Mouse (Mus musculus) layer of hippocampus, adult 9-11 months (tissue): Measurements from ENCODE around the gene Arid3b.

Experiments used
- DNase-seq: peaks from one replicate; pipeline ENCODE4 v3.0.0; 2022

Arid3b gene

DNA sequence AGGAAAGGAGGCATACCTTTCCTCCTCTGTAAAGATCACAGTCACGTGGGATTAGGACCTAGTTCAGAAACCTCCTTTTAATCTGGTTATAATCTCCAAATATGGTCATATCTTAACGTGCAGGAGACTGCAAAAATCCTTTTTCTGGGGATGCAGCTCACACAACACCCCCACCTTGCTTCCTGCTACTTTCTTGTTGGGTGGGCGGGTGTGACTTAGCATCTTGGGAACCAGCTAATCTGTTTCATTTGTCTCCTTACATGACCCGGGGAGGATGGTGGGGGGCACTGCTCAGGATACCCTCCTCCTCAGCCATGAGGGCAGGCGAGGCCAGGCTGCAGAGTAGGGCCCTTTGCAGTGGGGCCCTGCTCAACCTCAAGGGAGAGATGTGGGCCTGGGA, 61.6 kb downstream of the Arid3b start:
- peak; percentile 21 for DNase-seq

DNA sequence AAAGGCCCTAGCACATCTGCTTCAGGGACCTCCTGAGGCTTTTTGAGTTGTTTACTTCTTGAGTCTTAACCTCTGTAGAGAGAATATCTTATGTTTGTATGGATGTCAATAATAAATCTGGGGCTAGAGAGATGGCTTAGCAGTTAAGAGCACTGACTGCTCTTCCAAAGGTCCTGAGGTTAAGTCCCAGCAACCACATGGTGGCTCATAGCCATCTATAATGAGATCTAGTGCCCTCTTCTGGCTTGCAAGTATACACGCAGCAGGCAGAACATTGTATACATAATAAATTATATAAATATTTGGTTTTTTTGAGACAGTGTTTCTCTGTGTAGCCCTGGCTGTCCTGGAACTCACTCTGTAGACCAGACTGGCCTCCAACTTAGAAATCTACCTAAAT, 62.4 kb downstream of the Arid3b start:
- DNase-seq = no peak

DNA sequence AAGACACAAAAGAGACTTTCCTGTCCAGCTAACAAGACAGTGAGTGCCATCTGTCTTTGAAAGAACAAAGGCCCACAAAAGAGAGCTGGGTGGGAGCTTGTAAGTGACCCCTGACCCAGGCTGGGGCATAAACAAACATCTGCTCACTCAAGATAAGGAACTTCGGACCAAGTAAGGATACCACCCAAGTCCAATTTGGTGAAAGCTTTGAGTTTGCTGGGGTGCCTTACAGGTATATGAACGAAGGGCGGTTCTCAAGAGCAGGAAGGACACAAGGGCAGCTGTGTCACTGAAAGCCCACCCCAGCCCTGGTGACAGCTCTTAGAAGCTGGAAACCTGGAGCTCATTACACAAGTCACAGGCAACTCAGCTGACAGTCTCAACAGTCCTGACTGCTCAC, 62.8 kb downstream of the Arid3b start:
- no peak for DNase-seq

DNA sequence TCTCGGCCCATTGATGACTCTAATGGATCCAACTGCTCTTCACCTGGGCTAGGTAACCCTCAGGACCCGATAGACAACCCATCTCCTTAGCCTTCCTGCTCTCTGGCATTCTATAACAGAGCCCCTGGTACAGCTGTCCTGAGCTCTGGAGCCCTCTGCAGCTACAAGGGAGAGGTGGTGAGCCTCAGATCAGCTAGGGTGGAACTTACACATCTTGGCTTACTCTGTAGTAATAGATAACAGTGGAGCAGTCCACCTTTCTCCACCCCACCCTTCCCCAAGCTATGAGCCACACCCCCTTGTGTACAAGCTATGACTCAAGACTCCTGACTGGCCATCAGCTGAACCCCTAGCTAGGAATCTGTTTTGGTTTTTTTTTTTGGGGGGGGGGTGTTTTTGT, 65.8 kb downstream of the Arid3b start:
- DNase-seq = no peak

DNA sequence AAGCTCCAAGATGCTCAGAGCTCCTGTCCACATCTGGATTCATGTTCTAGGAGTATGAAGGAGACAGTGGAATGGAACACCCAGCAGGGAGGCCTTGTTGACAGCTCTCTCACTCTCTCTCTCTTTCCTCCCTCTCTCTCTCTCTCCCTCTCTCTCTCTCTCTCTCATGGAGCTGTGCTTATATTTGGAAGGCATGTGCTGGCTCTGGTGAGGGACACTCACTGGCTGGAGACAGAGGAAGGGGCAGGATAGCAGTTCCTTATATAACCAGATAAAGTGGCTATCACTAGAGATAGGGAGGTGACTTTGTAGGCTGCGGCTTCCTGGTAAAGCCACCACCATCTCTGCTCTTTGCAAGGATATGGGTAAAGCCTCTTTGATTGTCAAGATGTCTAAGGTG, 66.4 kb downstream of the Arid3b start:
- no peak for DNase-seq

DNA sequence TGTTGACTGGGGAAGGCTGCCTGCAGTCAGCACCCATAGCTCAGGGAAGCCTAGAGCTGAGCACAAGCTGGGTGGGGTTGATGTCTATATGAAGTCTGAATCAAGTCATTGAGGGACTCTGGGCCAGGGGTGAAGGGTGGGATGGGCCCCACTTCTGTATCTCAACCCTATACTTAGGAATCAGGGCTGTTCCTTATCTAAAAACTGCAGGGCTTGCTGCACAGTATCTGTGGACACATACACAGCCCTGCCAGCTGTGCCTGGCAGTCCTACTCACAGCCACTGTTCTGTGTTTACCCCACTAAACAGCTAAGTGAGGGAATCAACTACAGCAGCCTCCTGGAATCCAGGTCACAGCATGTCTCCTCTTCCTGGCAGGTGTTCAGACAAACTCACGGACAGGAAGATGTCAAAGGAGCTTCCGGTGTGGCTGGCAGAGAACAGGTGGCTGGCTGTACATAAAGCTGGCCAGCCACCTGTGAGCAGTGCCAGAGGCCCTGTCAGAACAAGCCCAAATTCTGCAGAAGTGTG, 67.0 kb downstream of the Arid3b start:
- no peak for DNase-seq

DNA sequence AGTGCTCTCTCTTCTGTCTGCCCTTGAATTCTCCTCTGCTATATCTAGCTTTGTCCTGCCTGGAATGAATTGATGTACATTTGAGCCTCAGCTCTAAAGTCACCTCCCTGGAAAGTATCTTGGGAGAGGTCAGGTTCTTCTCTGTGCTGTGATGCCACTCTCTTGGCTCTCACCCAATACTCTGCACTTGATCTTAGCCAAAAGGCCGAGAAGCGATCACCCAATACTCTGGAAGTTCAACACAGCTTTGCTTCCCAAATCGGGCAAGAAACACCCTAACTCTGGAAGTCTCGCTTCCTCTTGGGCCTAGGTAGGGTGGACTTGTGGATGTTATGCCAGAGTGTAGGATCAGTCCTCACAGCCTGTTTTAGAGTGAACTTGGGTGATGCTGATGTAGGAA, 69.4 kb downstream of the Arid3b start:
- no peak for DNase-seq

DNA sequence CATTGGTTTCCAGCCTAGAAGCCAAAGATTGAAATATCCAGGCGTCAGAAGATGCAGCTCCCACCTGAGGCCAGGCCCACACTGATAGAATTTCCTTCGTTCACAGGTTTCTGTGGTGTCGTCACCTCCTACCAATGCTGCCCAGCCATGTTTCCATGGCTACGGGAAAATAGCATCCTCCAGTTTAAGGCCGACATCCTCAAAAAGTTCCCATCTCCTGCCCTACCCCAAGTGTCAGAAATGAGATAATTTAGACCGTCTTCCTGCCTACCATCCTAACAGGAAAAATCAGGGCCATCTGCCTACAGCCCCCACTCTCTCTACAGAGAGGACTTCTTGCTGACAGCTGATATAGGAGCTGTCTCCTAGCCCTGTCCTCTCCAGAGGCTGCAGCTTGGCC, 70.2 kb downstream of the Arid3b start:
- no peak for DNase-seq

DNA sequence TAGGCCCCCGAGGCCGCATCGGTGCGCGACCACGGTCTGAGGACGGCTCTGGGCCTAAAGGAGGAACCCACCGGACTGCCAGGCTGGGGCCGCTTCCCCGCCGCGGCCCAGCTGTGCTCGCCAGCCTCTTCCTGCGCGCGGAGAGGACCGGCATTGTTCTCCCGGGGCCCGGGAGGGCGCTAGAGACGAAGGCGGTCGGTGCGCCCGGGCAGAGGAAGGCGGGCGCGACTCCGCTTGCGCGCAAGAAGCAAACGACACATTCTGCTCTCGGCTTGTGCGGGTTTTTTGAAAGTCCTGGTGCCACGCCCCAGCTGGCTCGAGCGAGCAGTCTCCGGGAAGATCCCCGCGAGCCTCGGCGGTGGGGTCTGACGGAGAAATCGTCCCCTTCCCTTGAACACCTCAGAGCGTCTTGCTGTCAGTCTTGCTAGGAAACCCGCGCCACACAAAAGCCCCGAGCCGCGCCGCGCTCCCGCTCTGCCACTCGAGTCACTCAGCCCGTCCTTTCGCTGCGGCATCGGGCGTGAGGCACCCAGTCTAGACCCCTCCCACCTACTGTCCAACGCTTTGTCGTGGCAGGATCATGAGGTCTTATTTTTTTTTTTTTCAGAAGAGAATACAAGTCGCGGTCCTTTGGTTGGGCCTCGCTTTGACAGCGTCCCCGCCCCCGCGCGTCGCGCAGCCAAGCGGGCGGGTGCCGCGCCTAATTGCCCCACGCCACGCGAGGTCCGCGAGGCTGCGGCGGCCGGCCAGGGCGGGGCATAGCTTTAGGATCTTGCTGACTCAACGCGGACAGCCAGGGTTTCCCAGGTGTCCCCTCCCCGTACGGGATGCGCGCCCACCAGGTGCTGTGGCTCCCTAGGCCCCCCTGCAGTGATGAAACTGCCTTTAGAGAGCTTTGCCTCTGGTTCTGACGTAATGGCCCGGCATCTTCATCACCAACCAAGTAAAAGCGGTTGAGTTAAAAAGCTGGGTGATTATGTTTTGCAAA, 70.9 kb downstream of the Arid3b start, which contains the start of gene Clk3:
TSS of gene Clk3 (minus strand) at position 497 of the 988 bp plus-strand sequence.
- DNase-seq = peak; percentile 70

DNA sequence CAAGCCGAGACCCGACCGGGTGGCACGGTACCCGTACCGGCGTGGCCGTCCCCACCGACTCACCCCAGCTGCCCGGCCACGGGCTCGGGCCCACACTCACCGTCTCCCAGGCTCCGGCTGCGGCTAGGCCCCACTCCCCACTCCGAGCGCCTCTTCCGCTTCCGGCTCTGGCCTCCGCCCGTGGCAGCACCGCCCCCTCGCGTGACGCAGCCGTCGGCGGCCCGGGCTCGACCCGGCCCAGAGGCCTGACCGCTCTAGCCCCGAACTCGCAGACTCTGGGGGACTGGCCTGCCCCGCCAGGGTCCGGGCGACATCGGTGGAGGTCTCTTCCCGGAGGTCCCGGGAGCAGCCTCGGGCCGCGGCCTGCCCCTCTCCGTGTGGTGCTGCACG, 71.6 kb downstream of the Arid3b start:
- peak; percentile 92 for DNase-seq

DNA sequence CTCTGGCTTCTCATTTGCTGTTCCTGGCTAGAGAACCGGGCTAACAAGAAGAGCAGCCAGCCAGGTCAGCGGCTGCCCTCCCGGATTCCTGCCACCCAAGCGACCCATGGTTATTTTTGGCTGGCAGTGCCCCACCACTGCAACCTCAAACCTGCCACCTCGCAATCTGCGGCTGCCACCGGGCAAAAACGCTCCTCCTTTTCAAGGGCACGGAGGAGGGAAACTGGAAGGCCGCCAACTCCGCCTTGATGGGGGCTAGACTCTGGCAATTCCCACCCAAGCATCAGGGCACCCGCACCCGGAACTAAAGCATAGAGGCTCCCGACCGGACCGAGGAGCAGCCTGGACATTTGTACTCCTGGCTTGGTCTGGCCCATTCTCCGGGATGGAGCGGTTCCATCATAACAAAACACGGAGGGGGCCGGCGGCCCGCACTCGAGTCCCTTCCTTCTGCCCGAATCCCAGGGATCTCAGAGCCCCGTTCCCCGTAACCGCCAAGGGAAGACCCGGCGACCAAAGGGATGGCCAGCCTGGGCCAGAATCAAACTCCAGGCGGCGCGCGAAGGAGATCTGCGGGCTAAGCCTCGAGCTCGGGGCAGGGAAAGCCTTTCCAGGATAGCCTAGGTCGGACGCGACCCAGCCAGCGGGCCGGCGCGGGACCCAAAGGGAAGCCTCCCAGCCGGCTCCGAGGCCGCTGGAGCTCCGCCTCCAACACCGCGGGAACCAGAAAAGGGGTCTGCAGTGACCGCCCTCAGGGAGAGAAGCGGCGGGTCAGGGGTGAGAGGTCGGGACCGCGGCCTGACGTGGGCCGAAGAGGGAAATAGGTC, 72.2 kb downstream of the Arid3b start:
- DNase-seq = peak; percentile 73

DNA sequence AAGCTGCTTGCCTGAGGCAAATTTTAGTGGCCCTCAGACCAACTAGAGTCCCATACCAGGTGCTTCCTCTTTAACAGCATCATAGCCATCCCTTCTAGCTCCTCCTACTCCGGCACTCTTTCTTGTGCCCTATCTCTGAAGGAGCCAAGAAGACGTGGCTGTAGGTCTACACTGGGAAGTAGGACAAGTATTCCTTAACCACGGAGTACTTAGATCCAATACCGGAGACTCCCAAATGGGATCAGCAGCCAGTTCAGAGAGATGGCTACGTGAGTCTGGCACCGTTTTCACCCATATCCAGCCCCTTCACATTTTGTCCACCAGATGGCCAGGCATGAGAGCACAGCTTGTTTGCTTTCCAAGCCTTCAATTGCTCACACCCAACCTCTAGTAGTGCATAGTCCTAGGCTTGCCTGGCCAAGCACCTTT, 74.0 kb downstream of the Arid3b start:
- peak; percentile 34 for DNase-seq

DNA sequence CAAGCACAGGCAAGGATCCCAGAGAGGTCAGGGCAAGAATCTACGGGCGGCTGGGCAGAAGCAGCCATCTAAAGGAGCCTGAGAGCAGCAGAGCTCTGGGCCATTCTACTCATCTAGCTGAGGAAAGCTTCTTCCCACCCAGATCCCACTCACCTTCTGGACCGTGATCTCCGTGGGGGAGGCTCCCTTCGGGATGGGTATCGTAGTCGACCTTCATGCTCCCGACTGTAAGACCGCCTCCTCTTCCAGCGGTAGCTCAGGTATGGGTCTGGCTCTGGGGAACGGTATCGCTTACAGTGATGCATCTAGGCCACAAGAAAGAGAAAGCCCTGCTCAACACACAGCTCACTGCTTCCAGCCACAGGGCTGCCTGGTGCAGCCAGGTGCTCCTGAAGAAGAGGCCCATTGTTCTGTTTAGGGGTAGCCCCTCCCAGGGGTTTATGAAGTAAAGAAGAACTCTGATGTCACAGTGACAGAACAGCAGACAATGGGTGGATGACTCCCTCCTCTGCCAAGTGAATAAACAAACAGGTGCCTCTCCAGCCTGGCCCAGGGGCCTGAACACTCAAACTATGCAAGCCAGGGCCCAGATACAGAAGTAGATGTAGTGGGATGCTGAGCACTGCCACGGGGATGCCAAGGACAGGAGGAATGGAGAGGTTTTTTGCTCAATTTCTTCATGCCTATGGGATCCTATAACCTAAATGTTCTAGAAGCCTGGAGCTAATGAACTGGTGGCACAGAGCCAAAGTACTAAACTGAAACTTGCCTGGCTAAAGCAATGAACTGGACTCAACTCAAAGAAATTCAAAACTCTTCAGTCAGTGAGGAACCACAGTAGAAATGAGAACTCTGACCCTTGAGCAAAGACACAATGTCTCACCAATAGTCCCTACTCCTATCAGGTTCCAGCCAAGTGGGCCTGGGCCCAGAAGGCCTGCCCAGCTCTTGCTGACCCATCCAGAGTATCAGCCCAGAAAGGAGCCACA, 74.7 kb downstream of the Arid3b start:
- peak; percentile 47 for DNase-seq

DNA sequence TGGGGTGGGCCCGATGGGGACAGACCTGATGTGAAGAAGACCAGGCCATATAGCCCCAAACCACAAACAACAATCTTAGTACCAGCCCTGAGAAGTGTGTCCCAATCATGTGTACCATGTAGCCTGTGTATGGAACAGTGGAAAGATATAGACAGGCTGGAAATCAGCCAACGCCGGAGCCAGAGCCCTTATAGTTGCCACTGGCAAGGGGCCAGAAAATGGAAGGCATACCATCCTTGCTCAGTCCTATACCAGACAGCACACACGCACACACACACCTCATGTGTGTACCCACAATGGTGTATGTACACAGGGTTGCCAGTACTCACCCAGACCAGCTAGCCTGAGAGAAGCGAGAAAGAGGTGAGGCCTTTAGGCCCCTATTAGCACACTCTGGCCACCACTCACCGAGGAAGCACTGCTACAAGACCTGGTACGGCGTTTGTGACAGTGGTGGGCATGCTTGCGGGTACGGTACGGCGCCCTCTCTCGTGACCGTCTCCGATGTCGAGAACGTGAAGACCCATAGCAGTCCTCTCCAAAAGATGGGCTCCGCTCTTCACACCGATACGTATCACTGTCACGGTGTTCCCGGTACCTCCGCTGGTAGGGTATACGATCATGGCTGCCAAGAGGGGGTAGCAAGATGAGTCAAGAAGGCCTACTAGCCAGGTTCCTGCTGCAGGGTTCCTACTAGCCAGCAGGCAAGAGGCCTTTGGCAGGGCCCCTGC, 76.0 kb downstream of the Arid3b start:
- no peak for DNase-seq

DNA sequence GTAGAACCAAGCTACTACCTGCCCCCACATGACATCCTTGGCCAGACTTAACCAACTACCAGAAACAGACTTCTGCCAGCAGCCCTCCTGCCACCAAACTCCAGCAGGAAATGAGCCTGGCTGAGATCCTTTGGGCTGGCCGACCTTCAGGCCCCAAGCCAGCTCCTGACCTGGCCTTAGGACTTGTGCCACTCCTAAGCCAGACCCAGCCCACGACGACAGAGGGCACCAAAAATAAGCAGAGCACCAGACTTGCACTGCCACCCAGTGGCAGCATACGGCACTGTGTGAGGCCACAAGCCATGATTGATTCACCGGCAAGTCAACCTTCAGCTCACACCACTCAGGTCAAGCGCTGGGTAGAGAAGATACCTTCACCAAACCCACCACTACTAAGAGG, 77.3 kb downstream of the Arid3b start:
- DNase-seq = peak; percentile 61

DNA sequence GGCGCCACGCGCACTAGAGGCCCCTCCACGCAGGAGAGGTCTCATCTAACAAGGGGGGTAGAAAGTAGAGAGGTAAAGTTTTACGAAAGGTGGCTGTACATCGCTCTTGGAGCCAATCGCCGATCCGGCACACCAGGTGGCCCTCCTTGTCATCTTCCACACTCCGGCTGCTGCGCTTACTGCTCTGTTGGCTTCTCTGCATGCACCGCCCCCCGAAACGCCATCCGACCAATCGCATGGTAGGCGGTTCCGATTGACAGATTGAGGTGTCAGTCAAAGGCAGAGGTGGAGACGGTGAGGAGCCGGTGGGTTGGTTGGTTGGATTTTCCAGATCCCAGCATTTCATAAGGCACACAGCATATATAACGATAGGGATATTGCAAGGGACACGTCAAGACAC, 78.1 kb downstream of the Arid3b start:
- peak; percentile 82 for DNase-seq

DNA sequence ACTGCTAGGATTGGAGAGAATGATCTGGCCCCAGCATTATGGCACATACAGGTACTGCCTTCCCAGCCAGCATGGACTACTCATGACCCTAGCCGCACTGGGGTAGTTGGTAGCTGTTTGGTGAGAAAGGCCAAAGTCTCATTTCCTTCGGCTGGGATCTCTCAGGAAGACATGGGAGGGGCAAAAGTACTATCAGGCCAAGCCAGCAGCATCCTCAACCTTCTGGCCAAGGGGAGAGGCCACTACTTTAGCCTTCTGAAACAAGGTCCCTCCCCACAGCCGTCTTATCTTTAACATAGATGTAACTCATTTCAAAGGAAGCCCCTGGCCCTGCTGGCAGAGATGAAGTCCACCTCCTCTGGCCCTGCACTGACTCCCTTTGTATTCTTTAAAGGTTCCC, 79.0 kb downstream of the Arid3b start:
- no peak for DNase-seq

DNA sequence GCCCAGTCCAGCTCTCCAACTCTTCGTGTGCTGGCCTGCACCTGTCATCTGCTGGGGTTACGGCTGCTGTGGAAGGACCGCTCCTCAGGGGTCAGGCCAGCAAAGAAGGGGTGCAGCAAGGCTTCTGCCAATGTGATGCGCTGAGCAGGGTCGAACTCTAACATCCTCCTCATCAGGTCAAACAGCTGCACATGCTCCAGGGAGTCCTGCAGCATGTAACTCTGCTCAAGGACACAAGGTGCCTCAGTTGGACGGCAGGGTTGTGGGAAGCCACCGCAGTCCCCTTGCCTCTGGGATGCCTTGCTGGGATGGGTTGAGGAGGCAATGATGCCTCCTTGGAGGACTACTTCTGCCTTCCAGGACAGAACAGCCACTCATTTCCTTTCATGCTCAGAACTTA, 85.7 kb downstream of the Arid3b start:
- no peak for DNase-seq

DNA sequence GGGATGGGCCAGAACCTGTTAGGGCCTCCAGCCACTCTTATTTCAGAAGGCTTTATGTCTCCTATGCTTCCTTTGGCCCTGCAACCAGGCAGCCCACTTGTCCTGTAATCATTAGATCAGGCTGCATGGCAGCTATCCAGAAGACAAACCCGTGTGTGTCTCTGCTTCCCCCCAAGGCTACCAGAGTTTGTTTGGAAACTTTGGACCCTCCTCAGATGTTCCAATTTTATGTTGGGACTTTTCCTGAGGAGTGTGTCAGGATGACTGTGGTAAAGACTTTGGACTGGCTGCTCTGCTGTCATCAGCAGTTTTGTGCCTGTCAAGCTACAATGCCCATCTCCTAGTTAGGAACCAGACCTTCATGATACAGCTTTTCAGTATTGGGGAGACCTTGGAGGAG, 87.8 kb downstream of the Arid3b start:
- no peak for DNase-seq

DNA sequence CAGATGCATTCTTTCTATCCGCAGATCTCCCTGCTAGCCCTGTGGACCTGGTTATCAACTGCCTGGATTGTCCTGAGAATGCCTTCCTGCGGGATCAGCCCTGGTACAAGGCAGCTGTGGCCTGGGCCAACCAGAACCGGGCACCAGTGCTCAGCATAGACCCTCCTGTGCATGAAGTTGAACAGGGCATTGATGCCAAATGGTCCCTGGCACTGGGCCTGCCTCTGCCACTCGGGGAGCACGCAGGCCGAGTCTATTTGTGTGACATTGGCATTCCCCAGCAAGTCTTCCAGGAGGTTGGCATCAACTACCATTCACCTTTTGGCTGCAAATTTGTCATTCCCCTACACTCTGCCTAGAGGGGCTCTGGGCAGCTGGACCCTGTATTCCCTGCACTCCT, 88.5 kb downstream of the Arid3b start:
- no peak for DNase-seq

DNA sequence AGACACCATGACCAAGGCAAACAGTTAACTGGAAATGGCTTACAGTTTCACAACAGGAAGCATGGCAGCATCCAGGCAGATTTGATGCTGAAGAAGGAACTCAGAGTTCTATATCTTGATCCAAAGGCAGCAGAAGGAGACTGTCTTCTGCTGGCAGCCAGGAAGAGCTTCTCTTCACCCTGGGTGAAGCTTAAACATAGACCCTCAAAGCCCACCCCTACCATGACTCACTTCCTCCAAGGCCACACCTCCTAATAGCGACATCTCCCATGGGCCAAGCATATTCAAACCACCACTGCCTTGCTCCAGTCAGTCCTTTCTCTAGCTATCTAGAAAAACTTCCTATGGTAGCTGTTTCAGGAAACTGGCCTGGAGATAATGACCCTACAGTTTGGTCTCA, 89.5 kb downstream of the Arid3b start:
- no peak for DNase-seq
